Mouse (Mus musculus) monocyte, adult 5-6 weeks (primary cell): ENCODE measurements around the gene Gm5169. TPM values are rescaled to one million over a fixed set of nuclear protein-coding genes. Genes with fewer than 3 reads are reported as not detected.
"Not testable (repeated sequence)": the region's sequence is repeated elsewhere in the genome, so short reads cannot be mapped to it uniquely, and the experiment has no call there.

Source experiments
- ATAC-seq: fragments of 153-309, 156-312 bp; replicated peaks from 2 replicates; pipeline ENCODE4 v1.8.0; 2017; ENCODE audit warnings: mild to moderate bottlenecking; ENCODE audit not compliant: low TSS enrichment, insufficient number of reproducible peaks, severe bottlenecking, poor library complexity, low FRiP score
- total RNA-seq: library from RNA; stranded (forward); fragments of 200-1000, 200-491, 200-594 nt; gene quantifications from 3 replicates; pipeline ENCODE4 v1.2.3, GENCODE M21; 2017

Gene Gm5169
- total RNA-seq, result not detected in 3 replicates

DNA sequence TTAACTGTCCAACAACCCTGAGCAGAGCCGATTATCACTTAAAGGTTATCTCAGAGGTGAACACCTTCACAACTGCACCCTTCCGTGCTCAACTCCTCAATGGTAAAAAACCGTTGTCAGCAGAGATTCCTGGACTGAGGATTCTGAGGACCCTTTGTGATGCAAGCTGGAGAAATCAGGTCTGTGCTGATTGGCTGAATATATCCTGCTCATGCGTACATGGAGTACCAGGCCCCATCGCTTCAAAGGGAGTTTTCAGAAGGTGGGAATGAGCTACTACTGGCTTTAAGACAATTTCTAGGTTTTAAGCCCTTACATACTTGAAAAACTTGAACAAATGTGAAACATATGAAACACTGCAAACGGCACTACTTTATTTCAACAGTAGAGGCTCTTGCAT lies at the start of gene Gm5169:
Gene Gm5169 (minus strand): TSS at position 101 of the 400 bp plus-strand sequence.
- not testable (repeated sequence) for ATAC-seq

DNA sequence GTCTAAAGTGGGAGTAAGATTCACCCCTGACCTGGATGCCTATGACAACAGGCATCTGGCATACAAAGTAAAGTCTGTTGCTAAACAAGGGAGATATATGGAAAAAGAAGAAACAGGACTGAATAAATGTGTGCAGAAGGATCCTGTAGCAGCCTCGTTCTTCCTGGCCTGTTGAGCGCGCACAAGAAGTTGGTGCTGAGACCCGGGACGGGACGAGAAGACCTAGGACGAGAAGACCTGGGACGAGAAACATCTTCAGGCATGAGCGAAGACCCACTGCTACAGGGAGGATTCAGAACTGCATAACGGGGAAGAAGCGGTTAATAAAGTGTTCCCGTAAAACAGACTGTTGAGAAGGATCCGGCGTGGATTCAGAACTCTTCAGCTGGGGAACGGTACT lies 46.2 kb upstream of the Gm5169 start:
- not testable (repeated sequence) for ATAC-seq
